Mouse (Mus musculus) thymus, postnatal 4 days (tissue): ENCODE results near the gene Dock6.
"Not testable (repeated sequence)": the region's sequence is repeated elsewhere in the genome, so short reads cannot be mapped to it uniquely, and the experiment has no call there.

Experiments used
- DNase-seq: peaks from one replicate; pipeline ENCODE4 v3.0.0; 2021

Dock6 gene

GRCm38 (mm10) chr9:21806363-21806762 lies 46.1 kb downstream of the Dock6 start:
- no peak for DNase-seq

- peak; percentile 91 for DNase-seq
These were observed 48.3 kb downstream of the Dock6 start for GRCm38 (mm10) chr9:21803986-21804644.

- no peak for DNase-seq
These were observed 50.8 kb downstream of the Dock6 start for GRCm38 (mm10) chr9:21801591-21801990.

- no peak for DNase-seq
These were observed 51.3 kb downstream of the Dock6 start for GRCm38 (mm10) chr9:21801121-21801520.

GRCm38 (mm10) chr9:21799010-21799350 lies 53.5 kb downstream of the Dock6 start:
- no peak for DNase-seq

GRCm38 (mm10) chr9:21798345-21799009 lies 54.0 kb downstream of the Dock6 start, which contains the start of gene Kank2:
TSS of gene Kank2 (minus strand) at chr9:21798744.
- DNase-seq, result peak; percentile 94

- peak; percentile 61 for DNase-seq
These were observed 54.5 kb downstream of the Dock6 start for GRCm38 (mm10) chr9:21797921-21798344.

- DNase-seq, result no peak
These were observed 55.5 kb downstream of the Dock6 start for GRCm38 (mm10) chr9:21796919-21797318.

- no peak for DNase-seq
These were observed 56.2 kb downstream of the Dock6 start for GRCm38 (mm10) chr9:21796259-21796658.

GRCm38 (mm10) chr9:21795579-21795978 lies 56.9 kb downstream of the Dock6 start:
- no peak for DNase-seq

- DNase-seq, result no peak
These were observed 57.5 kb downstream of the Dock6 start for GRCm38 (mm10) chr9:21794925-21795324.

- DNase-seq, result no peak
These were observed 58.0 kb downstream of the Dock6 start for GRCm38 (mm10) chr9:21794344-21794834.

GRCm38 (mm10) chr9:21793507-21793906 lies 58.9 kb downstream of the Dock6 start:
- not testable (repeated sequence) for DNase-seq

GRCm38 (mm10) chr9:21792644-21793043 lies 59.8 kb downstream of the Dock6 start:
- DNase-seq, result no peak

GRCm38 (mm10) chr9:21791861-21792260 lies 60.6 kb downstream of the Dock6 start:
- DNase-seq, result no peak

GRCm38 (mm10) chr9:21788234-21788633 lies 64.2 kb downstream of the Dock6 start:
- no peak for DNase-seq

- DNase-seq, result no peak
These were observed 64.8 kb downstream of the Dock6 start for GRCm38 (mm10) chr9:21787654-21788053.

GRCm38 (mm10) chr9:21786906-21787305 lies 65.5 kb downstream of the Dock6 start:
- peak; percentile 86 for DNase-seq

- DNase-seq, result not testable (repeated sequence)
These were observed 66.1 kb downstream of the Dock6 start for GRCm38 (mm10) chr9:21786309-21786708.

- DNase-seq, result no peak
These were observed 67.7 kb downstream of the Dock6 start for GRCm38 (mm10) chr9:21784517-21785307.

- DNase-seq, result no peak
These were observed 70.6 kb downstream of the Dock6 start for GRCm38 (mm10) chr9:21781657-21782468.

GRCm38 (mm10) chr9:21777726-21778125 lies 74.7 kb downstream of the Dock6 start:
- DNase-seq, result no peak

- no peak for DNase-seq
These were observed 78.1 kb downstream of the Dock6 start for GRCm38 (mm10) chr9:21774353-21774752.
